Mouse (Mus musculus): ENCODE measurements around the gene Osm. TPM values are rescaled to one million over a fixed set of nuclear protein-coding genes. Genes with fewer than 3 reads are reported as not detected.
A peak's percentile ranks its signal among the peaks of the same experiment; 100 is the strongest.

The Osm gene
- polyA plus RNA-seq, 1 experiment from 2014 or later, result 0.33 TPM

DNA sequence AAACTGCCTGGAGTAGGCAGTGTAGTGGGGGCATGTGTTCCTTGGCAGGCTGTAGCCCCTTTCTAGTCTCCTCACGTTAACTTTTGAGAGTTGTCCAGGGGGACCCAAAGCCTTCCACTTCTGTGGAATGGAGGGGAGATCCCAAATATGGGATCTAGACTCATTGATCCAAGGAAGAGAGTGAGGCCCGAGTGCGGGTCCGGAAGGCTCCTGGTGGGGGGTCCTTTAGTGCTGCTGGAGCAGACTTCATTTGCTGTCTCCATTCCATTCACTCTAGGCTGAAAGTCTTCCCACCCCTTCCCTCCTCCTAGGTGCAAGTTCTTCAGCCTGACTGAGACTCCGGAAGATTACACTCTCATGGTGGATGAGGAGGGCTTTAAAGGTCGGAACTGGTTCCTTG, 17.6 kb upstream of the Osm start:
- no peak for DNase-seq (ENCODE audit: low spot score)
- Histone ChIP-seq H3K4me2 (peak overlapping the region; percentile 95), H3K4me1 (replicated peaks; ENCODE audit: control insufficient read depth, insufficient read depth, low read length) (peaks cover 21% of the 10 kb centered on the region), H3K9ac (ENCODE audit: low read depth, low read length) (peak overlapping the region; percentile 64), H3K9me3 (ENCODE audit: control insufficient read depth, low read length) (no peaks in the 10 kb centered on the region), H3K27ac (ENCODE audit: low read depth, low read length) (0 out of 2 replicates have a peak overlapping the region, but pooled peaks have one; percentile 28), H3K27me3 (replicated peaks; ENCODE audit: control insufficient read depth, insufficient read depth, low read length) (peaks cover 5% of the 10 kb centered on the region; the same call in 1 of the 2 replicates), H3K36me3 (ENCODE audit: control insufficient read depth, insufficient read depth, low read length) (peaks cover 2% of the 10 kb centered on the region; the same call in 1 of the 2 replicates), H3K4me3 (ENCODE audit: low read depth, low read length) (peak overlapping the region; percentile 54)
- 15% methylated on average over 6 of the region's 6 CpGs for WGBS
- ATAC-seq (replicated peaks; ENCODE audit: low FRiP score), result no peak

DNA sequence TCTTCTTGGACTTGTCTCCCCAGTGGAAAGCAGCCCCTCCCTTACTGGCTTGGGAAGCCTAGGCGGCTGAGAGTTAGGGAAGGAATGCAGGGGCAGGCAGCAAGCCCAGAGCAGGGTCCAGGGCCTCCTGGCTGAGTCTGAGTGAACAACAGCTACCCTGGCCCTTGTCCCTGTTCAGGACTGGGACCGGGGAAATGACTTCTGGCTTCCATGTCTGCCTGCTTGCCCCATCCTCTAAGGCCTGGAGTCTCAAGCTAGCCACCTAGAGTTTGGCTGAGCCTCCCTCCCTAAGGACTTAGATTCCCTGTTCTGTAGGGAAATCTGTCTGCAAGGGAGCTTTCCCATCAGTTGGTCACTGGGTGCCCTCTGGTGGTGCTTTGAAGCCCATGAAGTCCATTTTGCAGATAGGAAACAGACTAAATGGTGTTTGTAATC, 16.9 kb upstream of the Osm start:
- H3K27ac ChIP-seq (ENCODE audit: low read depth, low read length), result no peak overlapping the region
- H3K9ac ChIP-seq (ENCODE audit: low read depth, low read length), result no peak overlapping the region
- peaks cover 26% of the 10 kb centered on the region for H3K4me1 ChIP-seq (replicated peaks; ENCODE audit: control insufficient read depth, insufficient read depth, low read length)
- H3K4me3 ChIP-seq (ENCODE audit: low read depth, low read length), result no peak overlapping the region
- H3K27me3 ChIP-seq (replicated peaks; ENCODE audit: control insufficient read depth, insufficient read depth, low read length), result peaks cover 5% of the 10 kb centered on the region; the same call in 1 of the 2 replicates
- WGBS, result 21% methylated on average over 2 of the region's 2 CpGs
- DNase-seq (ENCODE audit: low spot score) (peak; percentile 61), ATAC-seq (replicated peaks; ENCODE audit: low FRiP score) (no peak)
- no peaks in the 10 kb centered on the region for H3K9me3 ChIP-seq (ENCODE audit: control insufficient read depth, low read length)
- H3K36me3 ChIP-seq (ENCODE audit: control insufficient read depth, insufficient read depth, low read length), result peaks cover 2% of the 10 kb centered on the region; the same call in 1 of the 2 replicates
- no peak overlapping the region for H3K4me2 ChIP-seq

DNA sequence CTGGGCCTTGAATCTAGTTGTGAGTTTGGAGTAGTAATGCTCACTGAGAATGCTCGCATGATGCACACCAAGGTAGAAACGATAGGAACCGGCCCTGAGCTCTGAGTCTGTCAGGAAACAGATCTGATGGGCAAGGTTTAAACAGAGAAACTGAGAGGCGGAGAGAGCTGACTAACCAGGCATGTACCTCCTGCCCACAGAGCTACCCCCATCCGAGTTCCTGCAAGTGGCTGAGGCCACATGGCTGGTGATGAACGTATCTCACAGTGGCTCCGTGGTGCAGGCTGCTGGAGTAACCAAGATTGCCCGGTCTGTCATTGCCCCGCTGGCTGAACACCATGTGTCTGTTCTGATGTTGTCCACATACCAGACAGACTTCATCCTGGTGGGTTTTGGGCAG, 16.3 kb upstream of the Osm start:
- ATAC-seq (replicated peaks; ENCODE audit: low FRiP score) (no peak), DNase-seq (ENCODE audit: low spot score) (no peak)
- 52% methylated on average over 9 of the region's 9 CpGs for WGBS
- Histone ChIP-seq H3K4me2 (no peak overlapping the region), H3K27ac (ENCODE audit: low read depth, low read length) (no peak overlapping the region), H3K27me3 (replicated peaks; ENCODE audit: control insufficient read depth, insufficient read depth, low read length) (peaks cover 5% of the 10 kb centered on the region; the same call in 1 of the 2 replicates), H3K9me3 (ENCODE audit: control insufficient read depth, low read length) (no peaks in the 10 kb centered on the region), H3K4me1 (replicated peaks; ENCODE audit: control insufficient read depth, insufficient read depth, low read length) (peaks cover 26% of the 10 kb centered on the region), H3K36me3 (ENCODE audit: control insufficient read depth, insufficient read depth, low read length) (peaks cover 2% of the 10 kb centered on the region; the same call in 1 of the 2 replicates), H3K4me3 (ENCODE audit: low read depth, low read length) (no peak overlapping the region), H3K9ac (ENCODE audit: low read depth, low read length) (no peak overlapping the region)

DNA sequence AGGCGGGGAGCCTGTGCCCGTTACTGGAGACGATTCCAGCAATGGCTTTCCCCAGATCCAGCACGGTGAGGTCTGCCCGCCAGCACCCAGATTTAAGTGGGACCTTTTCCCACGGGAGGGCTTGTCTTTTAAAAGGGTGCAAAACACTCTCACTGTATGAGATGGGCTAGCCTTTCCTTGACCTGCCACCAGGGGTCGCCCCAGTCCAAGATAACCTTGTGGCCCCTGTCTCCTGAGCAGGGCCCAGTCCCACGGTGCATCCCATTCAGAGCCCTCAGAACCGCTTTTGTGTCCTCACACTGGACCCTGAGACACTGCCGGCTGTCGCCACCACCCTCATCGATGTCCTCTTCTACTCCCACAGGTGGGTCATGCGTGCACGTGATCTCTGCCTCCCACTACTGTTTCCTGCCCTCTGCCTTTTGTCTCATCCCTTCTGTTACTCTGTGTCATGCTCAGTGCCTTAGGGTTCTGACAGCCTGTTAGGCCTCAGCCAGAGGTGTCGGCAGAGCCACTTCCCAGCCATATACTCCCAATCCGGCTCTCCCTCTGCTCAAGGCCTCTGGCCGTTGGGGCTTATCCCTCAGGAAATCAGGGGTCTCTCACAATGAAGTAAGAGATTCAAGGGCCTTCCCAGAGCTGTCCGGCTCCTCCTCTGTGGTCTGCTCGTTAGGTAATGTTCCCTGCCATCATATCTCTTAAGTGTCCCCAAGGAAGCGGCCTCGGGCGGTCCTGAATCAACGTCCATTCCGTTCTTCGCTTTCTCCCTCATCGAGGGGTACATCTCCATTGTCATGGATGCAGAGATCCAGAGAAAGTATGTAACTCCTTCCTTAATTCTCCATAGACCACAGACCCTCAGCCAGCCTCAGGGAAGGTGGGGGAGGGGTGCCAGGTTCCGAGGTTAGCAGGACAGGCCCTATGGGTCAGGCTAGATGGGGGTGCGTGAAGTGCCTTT, 15.5 kb upstream of the Osm start:
- Histone ChIP-seq H3K4me1 (replicated peaks; ENCODE audit: control insufficient read depth, insufficient read depth, low read length) (peaks cover 26% of the 10 kb centered on the region), H3K4me3 (ENCODE audit: low read depth, low read length) (no peak overlapping the region), H3K27ac (ENCODE audit: low read depth, low read length) (no peak overlapping the region), H3K9ac (ENCODE audit: low read depth, low read length) (no peak overlapping the region), H3K27me3 (replicated peaks; ENCODE audit: control insufficient read depth, insufficient read depth, low read length) (peaks cover 5% of the 10 kb centered on the region; the same call in 1 of the 2 replicates), H3K9me3 (ENCODE audit: control insufficient read depth, low read length) (no peaks in the 10 kb centered on the region), H3K36me3 (ENCODE audit: control insufficient read depth, insufficient read depth, low read length) (no peaks in the 10 kb centered on the region), H3K4me2 (no peak overlapping the region)
- 47% methylated on average over 28 of the region's 28 CpGs for WGBS
- DNase-seq (ENCODE audit: low spot score) (peak; percentile 81), ATAC-seq (replicated peaks; ENCODE audit: low FRiP score) (no peak; the same call in 1 of the 2 replicates)

DNA sequence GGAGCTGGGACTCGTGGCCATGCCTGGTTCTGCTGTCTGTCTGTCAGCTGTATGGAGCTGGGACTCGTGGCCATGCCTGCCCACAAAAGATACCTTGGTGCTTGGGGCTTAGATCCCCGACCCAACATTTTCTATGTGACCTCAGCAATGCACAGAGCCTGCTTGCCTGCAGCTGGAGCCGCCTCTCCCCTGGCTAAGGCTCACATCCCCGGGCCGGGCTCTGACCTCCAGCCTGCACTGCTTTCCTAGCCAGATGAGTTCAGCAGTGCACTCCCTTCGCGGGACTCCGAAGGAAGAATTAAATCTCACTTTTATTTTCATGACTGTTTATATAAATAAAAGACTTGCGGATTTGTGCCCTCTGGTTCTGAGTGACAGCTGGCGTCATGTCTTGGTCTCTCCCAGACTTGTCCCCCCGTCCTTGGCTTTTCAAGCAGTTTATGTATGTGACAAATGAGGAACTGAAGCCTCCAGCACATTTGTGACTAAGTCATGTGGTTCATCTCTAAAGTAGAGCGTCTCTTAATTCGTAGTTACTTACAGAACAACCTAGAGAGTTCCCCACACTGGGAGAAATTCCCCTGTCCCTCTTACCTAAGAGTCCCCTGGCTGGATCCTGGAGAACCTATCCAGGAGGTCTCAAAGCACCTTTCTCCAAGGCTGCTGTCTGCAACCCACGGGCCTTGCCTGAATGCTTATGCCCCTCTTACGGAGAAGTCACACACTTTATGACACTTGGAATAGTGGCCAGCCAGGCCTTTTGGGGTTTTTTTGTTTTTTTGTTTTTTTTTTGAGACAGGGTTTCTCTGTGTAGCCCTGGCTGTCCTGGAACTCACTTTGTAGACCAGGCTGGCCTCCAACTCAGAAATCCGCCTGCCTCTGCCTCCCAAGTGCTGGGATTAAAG, 13.9 kb upstream of the Osm start:
- peaks cover 5% of the 10 kb centered on the region; the same call in 1 of the 2 replicates for H3K27me3 ChIP-seq (replicated peaks; ENCODE audit: control insufficient read depth, insufficient read depth, low read length)
- H3K4me1 ChIP-seq (replicated peaks; ENCODE audit: control insufficient read depth, insufficient read depth, low read length), result peaks cover 34% of the 10 kb centered on the region
- H3K36me3 ChIP-seq (ENCODE audit: control insufficient read depth, insufficient read depth, low read length), result no peaks in the 10 kb centered on the region
- no peak for DNase-seq (ENCODE audit: low spot score)
- H3K9ac ChIP-seq (ENCODE audit: low read depth, low read length), result no peak overlapping the region
- H3K9me3 ChIP-seq (ENCODE audit: control insufficient read depth, low read length), result no peaks in the 10 kb centered on the region
- no peak overlapping the region for H3K4me2 ChIP-seq
- H3K27ac ChIP-seq (ENCODE audit: low read depth, low read length), result peak overlapping the region; percentile 38
- H3K4me3 ChIP-seq (ENCODE audit: low read depth, low read length), result no peak overlapping the region
- ATAC-seq (replicated peaks; ENCODE audit: low FRiP score), result no peak
- WGBS, result 69% methylated on average over 17 of the region's 17 CpGs

DNA sequence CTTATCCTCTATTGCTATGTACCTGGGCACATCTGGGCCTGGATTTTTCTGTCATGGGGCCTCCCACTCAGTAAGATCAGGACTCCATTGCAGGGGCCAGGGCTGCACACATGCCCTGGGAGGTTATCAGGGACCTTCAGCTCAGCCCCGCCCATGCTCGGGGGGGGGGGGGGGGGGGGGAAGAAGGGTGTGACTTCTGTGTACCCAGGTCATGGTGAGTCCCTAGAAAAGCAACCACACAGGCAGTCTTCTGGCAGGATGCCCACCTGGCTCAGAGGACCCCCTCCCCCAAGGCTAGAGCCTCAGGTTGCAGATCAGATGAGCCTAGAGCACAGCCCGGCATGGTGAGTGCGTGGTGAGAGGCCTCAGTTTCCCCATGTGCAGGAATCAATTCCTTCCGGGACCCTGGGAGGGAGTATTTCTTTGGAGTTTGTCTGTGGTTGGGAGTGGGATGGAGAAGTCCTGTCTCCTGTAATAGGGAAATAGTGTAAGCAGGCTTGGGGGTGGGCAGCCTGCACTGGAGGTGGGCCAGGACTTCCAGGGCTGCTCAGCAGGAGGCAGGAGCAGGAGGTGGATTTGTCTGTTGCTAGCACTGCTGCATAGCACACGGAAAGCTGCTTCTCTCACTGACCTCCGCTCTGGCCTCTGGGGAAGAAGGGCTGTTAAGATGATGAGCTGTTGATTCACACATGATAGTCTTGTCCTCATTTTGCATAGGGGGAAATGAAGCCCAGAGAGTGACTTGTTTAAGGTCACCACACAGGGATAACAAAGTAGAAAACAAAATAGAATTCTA, 12.6 kb upstream of the Osm start:
- peak overlapping the region; percentile 57 for H3K4me2 ChIP-seq

DNA sequence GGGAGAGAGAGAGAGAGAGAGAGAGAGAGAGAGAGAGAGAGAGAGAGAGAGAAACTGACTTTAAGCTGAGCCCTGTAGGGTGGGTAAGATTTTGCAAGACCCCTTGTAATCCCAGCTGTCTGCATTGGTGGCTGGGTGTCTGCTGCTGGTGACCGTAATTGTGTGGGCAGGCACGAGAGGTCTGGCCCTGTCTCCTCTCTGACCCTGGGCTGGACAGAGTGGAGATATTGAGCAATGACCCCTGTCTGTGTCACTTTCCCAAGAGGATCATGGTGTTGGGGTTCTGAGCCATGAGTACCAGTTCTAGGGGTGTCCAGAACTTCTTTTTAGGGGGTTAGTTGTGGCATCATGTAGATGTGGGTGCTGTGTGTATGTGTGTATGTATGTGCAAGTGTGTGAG, 12.0 kb upstream of the Osm start:
- H3K27me3 ChIP-seq (replicated peaks; ENCODE audit: control insufficient read depth, insufficient read depth, low read length), result peaks cover under 1% of the 10 kb centered on the region; the same call in 1 of the 2 replicates
- H3K4me3 ChIP-seq (ENCODE audit: low read depth, low read length), result peak overlapping the region; percentile 56
- ATAC-seq (replicated peaks; ENCODE audit: low FRiP score), result no peak
- peak overlapping the region; percentile 57 for H3K4me2 ChIP-seq
- H3K4me1 ChIP-seq (replicated peaks; ENCODE audit: control insufficient read depth, insufficient read depth, low read length), result peaks cover 25% of the 10 kb centered on the region
- no peaks in the 10 kb centered on the region for H3K36me3 ChIP-seq (ENCODE audit: control insufficient read depth, insufficient read depth, low read length)
- peak overlapping the region; percentile 69 for H3K9ac ChIP-seq (ENCODE audit: low read depth, low read length)
- peak overlapping the region; percentile 68 for H3K27ac ChIP-seq (ENCODE audit: low read depth, low read length)
- DNase-seq (ENCODE audit: low spot score), result no peak
- no peaks in the 10 kb centered on the region for H3K9me3 ChIP-seq (ENCODE audit: control insufficient read depth, low read length)
- WGBS, result 59% methylated on average over 2 of the region's 2 CpGs

More for the DNA sequence above, 12.6 kb upstream of the Osm start:
- ATAC-seq (replicated peaks; ENCODE audit: low FRiP score) (peak; percentile 87), DNase-seq (ENCODE audit: low spot score) (peak; percentile 73)
- Histone ChIP-seq H3K9me3 (ENCODE audit: control insufficient read depth, low read length) (no peaks in the 10 kb centered on the region), H3K27me3 (replicated peaks; ENCODE audit: control insufficient read depth, insufficient read depth, low read length) (peaks cover 4% of the 10 kb centered on the region; the same call in 1 of the 2 replicates), H3K4me3 (ENCODE audit: low read depth, low read length) (peak overlapping the region; percentile 56), H3K27ac (ENCODE audit: low read depth, low read length) (peak overlapping the region; percentile 68), H3K4me1 (replicated peaks; ENCODE audit: control insufficient read depth, insufficient read depth, low read length) (peaks cover 28% of the 10 kb centered on the region), H3K36me3 (ENCODE audit: control insufficient read depth, insufficient read depth, low read length) (no peaks in the 10 kb centered on the region), H3K9ac (ENCODE audit: low read depth, low read length) (peak overlapping the region; percentile 69)
- 45% methylated on average over 5 of the region's 7 CpGs for WGBS
